Mouse (Mus musculus) R1 (cell line): ENCODE data around the gene Pih1d1.

Experiments
- DNase-seq: peaks from one replicate; pipeline ENCODE4 v3.0.0-alpha.2; 2018; ENCODE audit warnings: low read depth, low spot score

Pih1d1 gene

DNA sequence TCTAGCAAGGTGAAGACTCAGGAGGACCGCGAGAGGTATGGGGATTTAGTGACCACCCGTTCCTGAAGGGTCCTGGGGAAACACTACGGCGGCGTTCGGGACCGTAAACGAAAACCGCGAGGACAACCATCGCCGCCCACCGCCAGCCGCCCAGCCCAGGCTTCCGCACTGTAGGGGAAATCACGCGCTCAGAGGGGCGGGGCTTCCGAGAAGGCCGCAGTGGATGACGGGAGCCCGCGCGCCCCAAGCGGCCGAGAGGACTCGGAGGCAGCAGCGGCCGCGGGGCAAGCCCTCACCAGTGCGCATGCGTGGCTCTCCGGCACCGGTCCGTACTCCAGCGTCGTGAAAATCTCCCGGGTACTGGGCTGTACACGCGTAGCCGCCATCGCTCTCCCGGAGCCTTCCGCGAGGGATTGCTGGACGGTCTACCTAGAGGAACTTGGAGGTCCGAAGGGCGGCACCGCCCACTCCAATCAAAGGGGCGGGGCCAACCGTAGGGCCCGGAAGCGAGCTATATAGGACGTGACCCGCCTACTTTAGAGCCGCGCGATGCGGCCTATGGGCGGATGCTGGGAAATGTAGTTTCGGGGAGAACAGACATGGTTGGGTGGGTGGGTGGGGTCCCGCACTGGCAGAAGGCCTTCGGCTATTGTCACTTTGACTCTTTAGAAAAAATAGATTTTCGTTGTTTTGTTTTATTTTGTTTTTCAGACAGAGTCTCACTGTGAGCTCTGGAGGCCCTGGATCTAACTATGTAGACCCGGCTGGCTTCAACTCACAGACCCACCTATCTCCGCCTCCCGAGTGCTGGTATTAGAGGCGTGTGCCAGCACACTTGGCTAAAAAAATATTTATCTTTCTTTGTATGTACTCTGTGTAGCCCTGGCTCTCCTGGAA lies at the start of gene Pih1d1, which contains the start of gene Aldh16a1:
Gene Pih1d1, plus strand, starts transcription at position 208 of the 897 bp plus-strand sequence.
Gene Aldh16a1, minus strand, starts transcription at position 489 of the 897 bp plus-strand sequence.
- DNase-seq: peak; percentile 96

DNA sequence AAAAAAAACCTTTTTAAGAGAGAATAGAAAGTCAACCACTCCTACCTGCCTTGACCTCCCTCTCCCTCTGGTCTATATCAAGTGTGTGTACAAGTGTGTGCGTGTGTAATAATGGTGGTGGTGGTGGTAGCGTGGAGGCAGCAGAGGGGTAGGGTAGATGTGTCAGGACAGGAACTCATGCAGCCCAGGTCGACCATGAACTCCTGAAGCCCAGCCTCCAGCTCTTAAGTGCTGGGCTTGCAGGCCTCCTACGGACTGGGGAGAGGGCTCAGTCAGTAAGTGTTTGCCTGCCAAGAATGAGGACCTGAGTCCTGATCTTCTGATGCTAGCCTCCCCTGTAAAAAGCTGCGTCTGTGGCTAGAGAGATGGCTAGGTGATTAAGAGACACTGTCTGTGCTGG lies 49.2 kb upstream of the Pih1d1 start:
- DNase-seq: no peak

DNA sequence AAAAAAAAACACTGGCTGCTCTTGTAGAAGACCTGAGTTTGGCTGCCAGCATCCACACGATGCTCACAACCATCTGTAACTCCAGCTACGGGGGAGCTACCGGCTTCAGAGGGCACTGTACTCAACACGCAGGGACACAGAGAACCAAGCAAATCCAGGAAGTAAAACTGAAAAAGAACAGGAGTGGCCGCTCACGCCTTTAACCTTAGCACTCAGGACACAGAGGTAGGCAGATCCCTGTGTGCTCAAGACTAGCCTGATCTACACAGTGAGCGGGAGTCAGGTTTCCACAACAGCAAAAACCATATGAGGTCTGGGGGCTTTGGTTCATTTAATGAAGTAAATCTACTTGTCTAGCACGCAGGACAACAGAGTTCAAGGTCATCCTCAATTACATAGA lies 48.6 kb upstream of the Pih1d1 start:
- peak; percentile 44 for DNase-seq

DNA sequence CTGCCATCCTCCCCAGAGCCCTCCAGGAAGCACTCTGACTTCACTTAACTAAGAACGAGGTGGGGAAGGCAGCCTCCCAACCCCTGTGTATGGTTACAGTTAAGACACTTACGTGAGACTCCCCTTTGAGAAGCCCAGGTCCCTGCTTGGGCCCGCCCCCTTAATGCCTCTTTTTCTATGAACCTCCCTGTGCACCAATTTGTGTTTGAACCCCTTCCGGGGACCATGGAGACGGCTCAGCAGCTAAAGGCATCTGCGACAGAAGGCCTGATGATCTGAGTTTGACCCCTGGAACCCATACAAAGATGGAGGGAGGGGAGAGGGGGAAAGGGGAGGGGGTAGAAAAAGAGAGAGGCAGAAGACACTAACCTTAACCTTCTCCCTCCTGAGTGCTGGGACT lies 47.7 kb upstream of the Pih1d1 start:
- peak; percentile 59 for DNase-seq

DNA sequence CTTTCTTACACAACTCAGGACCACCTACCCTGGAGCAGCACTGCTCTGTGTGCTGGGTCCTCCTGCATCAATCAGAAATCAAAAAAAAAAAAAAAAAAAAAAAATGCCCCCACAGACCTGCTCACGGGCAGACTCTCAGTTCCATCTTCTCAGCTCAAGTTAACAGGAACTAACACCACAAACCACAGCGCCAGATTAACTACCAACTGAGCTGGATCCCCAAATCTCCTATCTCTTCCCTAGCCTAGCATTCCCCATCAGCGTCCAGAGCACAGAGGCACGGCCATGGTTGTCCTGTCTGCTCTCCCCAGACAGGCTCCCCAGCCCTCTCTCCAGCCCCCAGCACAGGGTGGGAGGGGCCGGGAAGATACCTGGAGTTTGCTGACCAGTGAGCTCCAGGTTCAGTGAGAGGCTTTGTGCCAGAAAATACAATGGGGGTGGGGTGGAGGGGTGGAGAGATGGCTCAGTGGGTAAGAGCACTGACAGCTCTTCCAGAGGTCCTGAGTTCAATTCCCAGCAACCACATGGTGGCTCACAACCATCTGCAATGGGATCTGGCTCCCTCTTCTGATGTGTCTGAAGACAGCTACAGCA lies 47.0 kb upstream of the Pih1d1 start:
- peak; percentile 53 for DNase-seq

DNA sequence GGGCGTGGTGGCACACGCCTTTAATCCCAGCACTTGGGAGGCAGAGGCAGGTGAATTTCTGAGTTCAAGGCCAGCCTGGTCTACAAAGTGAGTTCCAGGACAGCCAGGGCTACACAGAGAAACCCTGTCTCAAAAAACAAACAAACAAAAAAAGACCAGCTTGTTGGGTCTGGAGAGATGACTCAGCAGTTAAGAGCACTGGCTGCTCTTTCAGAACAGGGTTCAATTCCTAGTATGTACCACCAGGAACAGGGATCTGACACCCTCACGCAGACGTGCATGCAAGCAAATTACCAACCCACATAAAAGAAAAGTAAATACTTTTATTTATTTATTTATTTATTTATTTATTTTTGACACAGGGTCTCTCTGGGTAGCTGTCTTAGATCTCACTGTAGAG lies 44.0 kb upstream of the Pih1d1 start:
- DNase-seq: peak; percentile 60

DNA sequence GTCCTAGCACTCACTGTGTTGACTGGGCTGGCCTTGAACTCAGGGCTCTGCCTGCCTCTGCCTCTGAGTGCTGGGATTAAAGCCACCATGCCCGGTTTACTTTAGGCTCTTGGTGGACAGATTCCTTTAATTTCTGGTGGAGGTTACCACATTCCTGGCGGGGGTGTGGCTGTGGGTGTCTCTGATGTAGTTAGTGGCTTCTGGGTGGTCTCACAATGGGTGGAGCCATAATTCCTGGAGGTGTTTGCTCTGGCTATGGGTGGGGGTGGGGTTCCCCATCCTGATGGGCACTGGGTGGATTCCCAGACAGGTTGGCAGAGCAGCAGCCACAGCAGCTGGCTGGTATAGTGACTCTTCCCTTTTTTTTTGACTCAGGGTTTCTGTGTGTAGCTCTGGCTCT lies 42.2 kb upstream of the Pih1d1 start:
- DNase-seq: peak; percentile 94

DNA sequence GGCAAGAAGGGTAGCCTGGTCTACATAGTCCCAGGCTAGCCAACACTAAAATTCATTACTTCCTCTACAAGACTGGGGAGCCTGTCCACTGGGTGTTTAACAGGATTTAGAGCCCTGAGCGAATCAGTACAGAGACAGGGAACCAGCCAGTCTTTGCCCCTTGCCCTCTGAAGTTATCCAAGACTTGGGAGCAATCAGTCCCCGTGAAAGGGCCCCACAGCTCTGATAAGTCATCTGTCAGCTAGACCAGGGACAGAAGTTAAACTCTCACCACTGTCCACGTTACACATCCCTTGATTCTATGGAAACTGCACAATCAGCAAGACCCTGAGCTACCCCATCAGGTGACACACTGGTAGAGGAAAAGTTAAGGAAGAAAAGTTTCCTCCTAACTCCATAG lies 41.6 kb upstream of the Pih1d1 start:
- DNase-seq: no peak

DNA sequence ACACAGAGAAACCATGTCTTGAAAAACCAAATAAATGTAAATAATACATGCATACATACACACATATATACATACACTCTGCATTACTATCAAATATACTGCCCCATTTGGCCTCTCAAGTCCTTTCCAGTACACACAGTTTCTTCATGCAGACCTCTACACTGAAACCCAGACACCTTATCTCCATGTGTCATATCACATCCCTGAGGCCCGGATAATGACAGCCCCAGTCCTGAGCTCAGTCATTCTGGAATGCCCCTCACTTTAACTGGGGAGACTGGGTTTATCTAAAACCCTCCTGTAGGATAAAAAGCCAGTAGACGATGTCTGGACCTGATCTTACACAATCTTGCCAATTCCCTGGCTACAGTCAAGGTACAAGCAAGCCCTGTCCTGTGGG lies 40.6 kb upstream of the Pih1d1 start:
- no peak for DNase-seq

DNA sequence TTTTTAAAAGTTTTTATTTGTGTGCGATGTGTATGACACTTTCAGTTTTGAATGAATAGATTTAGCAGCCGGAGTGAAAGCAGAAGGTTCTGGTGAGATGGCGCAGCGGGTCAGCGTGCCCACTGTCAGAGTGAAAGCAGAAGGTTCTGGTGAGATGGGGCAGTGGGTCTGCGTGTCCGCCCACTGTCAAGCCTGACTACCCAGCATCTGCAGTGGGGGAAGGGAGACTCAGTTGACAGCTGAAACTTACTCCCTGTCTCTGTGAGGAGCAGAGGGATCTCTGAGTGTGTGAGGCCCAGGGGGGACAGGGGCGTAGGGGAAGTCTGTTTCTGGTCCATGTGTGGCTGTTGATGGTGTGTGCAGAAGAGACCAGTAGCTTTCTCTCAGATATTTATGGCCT lies 36.5 kb upstream of the Pih1d1 start:
- no peak for DNase-seq

DNA sequence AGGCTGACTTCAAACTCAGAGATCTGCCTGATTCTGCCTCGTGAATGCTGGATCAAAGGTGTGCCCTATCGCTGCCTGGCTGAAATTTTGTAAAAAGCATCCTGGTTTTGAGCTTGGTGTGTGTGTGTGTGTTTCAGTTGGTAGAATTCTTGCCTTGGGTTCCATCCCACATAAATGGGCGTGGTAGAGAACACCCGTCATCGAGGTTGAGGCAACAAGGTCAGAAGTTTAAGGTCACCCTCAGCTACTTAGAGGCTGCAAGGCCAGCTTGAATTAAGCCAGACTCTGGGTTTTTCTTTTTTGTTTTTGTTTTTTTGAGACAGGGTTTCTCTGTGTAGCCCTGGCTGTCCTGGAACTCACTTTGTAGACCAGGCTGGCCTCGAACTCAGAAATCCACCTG lies 35.8 kb upstream of the Pih1d1 start:
- DNase-seq: peak; percentile 79

DNA sequence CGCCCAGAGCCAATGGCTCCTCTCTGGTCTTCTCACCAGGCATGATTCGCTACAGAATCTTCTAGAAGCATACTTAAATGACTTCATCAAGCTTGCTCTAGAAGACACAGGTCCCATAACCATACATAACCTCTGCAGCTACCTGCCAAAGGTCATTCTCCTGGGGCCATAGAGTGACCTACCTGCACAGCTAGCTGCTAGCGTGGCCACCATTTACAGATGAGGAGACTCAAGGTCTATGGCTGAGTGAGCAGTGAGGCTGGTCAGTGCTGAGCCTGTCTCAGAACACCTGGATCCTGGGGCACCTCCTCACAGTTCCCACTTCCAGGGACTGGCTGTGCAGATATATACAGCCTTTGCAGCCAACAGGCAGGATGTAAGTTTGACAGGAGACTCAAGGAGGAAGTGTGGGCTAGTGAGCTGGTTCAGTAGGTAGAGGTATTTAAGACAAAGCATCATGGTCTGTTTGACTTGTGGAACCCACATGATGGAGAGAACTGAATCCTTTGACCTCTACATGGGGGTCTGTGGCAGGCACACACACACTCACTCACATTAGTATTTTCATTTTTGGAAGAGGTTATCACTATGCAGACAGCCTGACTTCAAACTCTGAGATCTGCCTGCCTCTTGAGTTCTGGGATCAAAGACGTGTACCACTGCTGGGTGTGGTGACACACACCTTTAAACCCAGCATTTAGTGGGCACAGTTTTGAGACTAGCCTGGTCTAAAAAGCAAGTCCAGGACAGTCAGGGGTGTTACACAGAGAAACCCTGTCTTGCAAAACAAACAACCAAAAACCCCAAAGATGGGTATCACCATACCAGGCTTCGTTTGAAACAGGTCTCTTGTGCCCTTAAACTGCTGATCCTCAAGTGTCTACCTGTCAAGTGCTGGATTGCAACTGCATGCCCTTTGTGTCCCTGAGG lies 34.1 kb upstream of the Pih1d1 start:
- no peak for DNase-seq

DNA sequence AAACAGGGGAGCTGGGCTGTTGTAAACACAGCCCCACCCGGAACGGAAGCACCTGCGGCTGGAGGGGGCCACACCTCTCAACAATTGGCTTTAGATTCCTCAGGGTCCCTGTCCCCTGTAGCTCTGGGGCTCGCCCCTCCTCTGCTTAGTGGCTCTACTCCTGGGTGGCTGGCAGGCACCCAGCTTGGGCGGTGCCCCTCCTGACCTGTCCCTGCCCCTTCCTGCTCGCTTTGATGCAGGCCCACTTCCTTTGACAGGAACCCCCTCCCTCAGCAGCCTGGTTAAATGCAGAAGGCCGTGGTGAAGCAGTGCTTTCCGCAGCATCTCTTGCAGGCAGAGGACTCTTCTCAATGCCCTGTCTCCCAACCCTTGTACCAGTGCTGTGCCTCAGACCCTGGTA lies 32.7 kb upstream of the Pih1d1 start:
- DNase-seq: peak; percentile 78

DNA sequence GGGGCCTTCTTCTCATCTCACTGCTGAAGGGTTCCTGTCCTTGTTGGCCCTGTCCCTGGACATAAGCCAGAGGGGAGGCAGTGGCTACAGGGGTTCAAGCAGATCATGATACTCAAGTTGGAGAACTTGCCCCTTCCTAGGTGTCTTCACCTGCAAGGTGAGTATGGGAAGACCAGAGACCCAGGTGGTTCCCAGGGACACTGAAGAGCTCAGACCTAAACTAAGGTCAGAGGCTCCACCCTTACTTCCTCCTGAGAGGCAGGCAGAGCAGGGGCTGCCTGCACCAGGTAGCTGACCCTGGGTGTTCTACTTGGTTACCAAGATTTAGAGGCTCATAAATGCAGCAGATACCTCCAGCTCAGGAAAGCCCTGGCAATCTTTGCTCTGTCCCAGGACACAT lies 32.1 kb upstream of the Pih1d1 start:
- no peak for DNase-seq

DNA sequence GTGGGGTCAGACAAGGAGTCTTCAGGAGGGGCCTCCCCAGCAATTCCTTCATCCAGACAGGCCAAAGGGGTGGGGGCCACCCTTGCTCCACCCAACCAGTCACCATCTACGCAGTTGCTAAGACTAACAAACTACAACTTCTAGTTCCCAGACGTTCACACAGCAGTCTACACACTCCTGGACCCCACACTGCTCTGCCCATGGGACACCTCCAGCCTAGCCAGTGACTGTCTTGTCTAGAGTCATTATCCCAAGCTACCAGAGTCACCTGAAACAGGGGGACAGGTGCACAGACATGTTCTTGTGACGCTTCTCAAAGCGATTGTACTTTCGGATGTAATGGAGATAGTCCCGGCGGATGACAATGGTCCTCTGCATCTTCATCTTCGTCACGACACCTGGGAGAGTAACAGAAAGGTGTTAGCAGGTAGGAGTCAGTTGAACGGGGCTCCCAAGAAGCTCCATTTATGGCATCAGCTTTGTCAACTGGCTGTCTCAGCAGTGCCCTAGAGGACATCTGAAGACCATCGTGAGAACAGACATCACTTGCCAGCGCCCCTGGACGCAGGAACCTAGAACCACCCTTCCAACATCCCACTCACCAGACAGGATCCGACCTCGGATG lies 31.4 kb upstream of the Pih1d1 start:
- no peak for DNase-seq

DNA sequence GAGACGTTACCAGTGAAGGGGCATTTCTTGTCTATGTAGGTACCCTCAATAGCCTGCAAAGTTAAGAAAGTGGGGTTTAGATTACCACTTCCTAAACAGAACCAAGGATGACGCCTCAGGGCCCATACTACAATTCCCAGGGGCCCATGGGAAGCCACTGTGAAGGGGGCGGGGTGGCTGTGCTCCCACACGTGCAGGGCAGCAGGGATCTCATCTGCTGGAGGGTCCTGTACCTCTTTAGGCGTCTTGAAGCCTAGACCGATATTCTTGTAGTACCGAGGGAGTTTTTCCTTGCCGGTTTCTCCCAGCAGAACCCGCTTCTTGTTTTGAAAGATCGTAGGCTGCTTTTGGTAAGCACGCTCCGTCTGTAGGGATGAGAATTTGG lies 30.9 kb upstream of the Pih1d1 start:
- DNase-seq: peak; percentile 61

DNA sequence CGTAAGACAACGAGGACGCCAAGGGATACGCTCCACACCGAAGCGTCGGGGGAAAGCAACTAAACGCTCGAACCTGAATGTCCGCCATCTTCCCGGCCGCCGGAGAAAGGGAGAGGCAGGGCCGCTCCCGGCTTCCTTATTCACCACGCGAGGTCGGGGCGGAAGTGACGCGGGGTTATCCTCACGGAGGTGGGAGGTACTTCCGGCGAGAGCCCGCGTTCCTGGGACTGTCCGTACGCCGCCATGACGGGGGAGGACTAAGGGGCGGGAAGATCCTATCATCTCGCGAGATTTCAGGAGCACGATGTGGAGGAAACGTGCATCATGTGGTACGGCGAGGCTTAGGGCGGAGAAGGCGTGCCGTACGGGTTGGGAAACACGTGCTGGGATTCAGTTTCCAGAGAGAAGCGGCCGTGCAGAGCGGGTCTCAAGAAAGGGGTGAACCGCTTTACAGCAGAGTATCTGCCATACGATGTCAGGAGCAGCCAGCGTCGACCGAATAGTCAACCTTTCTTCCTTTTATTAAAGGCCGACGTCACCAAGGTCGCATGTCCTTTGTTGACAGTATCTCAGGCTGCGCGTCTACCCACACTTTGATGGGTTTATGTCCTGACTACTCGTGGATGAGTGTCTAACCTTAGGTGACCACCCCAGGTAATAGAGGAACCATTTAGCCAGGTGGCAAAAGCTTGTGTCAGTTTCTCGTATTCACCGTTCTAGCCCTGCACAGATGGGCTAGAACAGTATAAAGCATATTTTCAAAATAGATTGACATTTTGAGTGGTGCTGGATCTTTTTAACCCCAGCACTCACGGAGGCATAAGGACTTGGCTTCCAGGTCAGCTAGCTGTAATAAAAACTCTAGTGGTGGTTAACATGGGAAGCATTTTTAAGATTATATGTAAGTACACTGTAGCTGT lies 29.6 kb upstream of the Pih1d1 start, which contains the start of gene Rps11:
Gene Rps11, minus strand, starts transcription at position 216 of the 920 bp plus-strand sequence.
- peak; percentile 99 for DNase-seq

DNA sequence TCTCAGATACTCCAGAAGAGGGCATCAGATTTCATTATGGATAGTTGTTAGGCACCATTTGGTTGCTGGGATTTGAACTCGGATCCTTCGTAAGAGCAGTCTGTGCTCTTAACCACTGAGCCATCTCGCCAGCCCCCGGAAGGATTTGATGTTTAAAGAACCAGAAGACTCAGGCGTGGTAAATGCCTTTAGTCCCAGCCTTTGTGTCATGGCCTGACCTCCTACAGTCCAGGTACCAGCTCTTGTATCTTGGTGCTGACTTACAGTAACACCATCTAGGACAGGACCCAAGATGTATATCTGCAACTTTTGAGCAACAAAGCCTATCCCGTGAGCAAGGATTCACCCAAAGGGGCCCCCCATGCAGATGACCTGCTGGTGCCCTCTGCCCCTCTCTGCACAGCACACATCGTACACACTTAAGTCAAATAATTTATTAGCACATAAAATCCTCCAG lies 28.9 kb upstream of the Pih1d1 start:
- DNase-seq: peak; percentile 86

DNA sequence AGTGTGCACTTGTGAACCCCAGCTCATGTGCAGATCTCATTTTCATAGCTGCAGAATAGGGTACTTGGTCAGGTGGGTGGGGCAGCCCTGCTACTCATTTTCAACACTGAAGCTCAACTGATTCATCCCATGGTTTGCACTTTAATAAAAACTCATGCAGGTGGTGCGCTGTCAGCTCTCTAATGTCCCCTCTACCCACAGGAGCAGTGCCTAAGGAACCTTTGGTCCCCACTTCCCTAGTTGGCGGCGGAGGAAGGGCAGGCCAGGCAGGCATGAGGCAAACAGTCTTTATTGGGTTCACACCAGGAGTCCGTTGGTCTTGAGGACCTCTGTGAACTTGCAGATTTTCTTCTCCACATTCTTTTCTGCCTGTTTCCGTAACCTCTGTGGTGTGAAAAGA lies 28.5 kb upstream of the Pih1d1 start:
- peak; percentile 38 for DNase-seq

DNA sequence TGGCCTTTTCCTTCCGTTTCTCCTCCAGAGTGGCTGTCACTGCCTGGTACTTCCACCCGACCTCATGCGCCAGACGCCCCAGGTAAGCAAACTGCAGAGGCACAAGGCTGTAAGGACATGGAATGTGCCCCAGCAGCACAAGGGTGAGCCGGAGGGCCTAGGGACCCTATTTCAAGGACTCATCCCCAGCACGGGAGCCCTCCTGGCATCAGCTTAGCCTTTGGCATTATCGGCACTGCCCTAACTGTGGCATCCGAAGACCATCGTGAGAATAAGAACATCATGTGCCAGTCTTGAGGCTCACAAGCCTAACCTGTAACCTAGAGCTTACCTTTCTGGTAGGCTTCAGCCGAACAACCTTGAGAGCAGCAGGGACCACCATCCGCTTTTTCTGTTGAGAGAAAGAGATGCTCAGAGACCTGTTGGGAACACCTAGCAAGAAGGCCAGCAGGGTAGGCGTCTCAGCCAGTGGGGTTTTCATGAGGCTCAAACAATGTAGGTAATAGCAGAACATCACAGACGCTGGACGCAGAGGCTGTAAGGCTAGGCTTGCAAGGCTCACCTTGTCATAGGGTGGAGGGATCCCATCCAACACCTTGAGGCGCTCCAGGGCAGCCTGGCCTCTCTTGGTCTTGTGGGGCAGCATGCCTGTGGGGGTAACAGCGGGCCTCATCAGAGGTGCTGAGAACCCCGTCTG lies 27.8 kb upstream of the Pih1d1 start:
- DNase-seq: no peak
